Comparison of ENCODE assay signal across 27 mouse cellular contexts in genomic region chr13:91896476-91896875, GRCm38 (mm10). TPM values are rescaled to one million over a fixed set of nuclear protein-coding genes. Genes with fewer than 3 reads are reported as not detected.
DNase-seq lines count a peak whose midpoint lies in the region; ATAC-seq and TF ChIP-seq lines count a peak whose summit lies in the region.
"Had no signal": no experiment of that assay in that cellular context is flagged by ENCODE, and none has a peak within 500 bp of the region (broad histone marks: within the 10 kb centered on the region; RNA-seq: fewer than 3 reads in every experiment).

No protein-coding gene starts in this region.

- peak; percentile 38 to 78 for DNase-seq in adrenal gland, adult (ENCODE audit: inconsistent age in 2 of 2, low spot score in 1 of 2)
- DNase-seq in adrenal gland, adult 18-20 months (ENCODE audit: low spot score in 2 of 2), result no peak
- DNase-seq in heart, embryonic 10.5 days (ENCODE audit: low spot score), result no peak
- no peak for DNase-seq in heart, adult 8-10 months (ENCODE audit: low spot score)
- no peak for DNase-seq in heart, adult 18-20 months
- no peak for DNase-seq in stomach, postnatal 0 days (ENCODE audit: low spot score)
- DNase-seq: B cell, adult 2 months; cerebellum, adult 11 months; cerebellum, adult 8-10 months; cerebellum, postnatal 14 days; embryo, embryonic 11 days; gastrocnemius, postnatal 36 days; heart, postnatal 36 days; kidney, adult 11 months; kidney, adult 9 months had no signal

- H3K4me3 ChIP-seq in heart, embryonic 10.5 days, result no peak overlapping the region
- no peak overlapping the region for H3K4me3 ChIP-seq in heart, embryonic 14.5 days (ENCODE audit: control insufficient read depth in 1 of 2, insufficient read depth in 1 of 2, low read depth in 1 of 2, low read length in 2 of 2)
- H3K4me3 ChIP-seq in stomach, embryonic 14.5 days (ENCODE audit: low read depth, low read length), result no peak overlapping the region
- no peak overlapping the region for H3K4me3 ChIP-seq in stomach, postnatal 0 days (ENCODE audit: low read depth, low read length)
- H3K4me3 ChIP-seq: embryonic facial prominence, embryonic 15.5 days; erythroblast, embryonic 14.5 days; forebrain, embryonic 10.5 days had no signal

- no peaks in the 10 kb centered on the region for H3K27me3 ChIP-seq in heart, embryonic 10.5 days (ENCODE audit: insufficient read depth, poor library complexity, severe bottlenecking)
- no peaks in the 10 kb centered on the region for H3K27me3 ChIP-seq in heart, embryonic 14.5 days (ENCODE audit: control insufficient read depth, insufficient read depth, low read length)
- H3K27me3 ChIP-seq in stomach, embryonic 14.5 days (ENCODE audit: control insufficient read depth, insufficient read depth, low read length), result no peaks in the 10 kb centered on the region
- no peaks in the 10 kb centered on the region for H3K27me3 ChIP-seq in stomach, postnatal 0 days (ENCODE audit: control insufficient read depth, insufficient read depth, low read length)
- H3K27me3 ChIP-seq: embryonic facial prominence, embryonic 15.5 days had no signal

- TF ChIP-seq CTCF in stomach, postnatal 0 days (IDR thresholded peaks at IDR 0.05; ENCODE audit: low read depth), result no peak

- no peak for ATAC-seq in heart, embryonic 14.5 days (ENCODE audit: insufficient number of reproducible peaks, insufficient read depth, low FRiP score, low read depth)
- ATAC-seq in stomach, embryonic 14.5 days (ENCODE audit: insufficient number of reproducible peaks, insufficient read depth, low FRiP score, low read depth), result 0 out of 2 replicates have a peak, but pooled peaks have one; percentile 33
- ATAC-seq in stomach, postnatal 0 days (ENCODE audit: low FRiP score, low TSS enrichment), result no peak
- ATAC-seq: CD4-positive, CD25-positive, alpha-beta regulatory T cell, adult 4 months; forebrain, embryonic 14.5 days; hindbrain, embryonic 16.5 days had no signal

- no peaks in the 10 kb centered on the region; the same call in 1 of the 2 replicates for H3K9me3 ChIP-seq in heart, embryonic 10.5 days
- H3K9me3 ChIP-seq in heart, embryonic 14.5 days (ENCODE audit: control insufficient read depth, low read length), result peaks cover 7% of the 10 kb centered on the region
- H3K9me3 ChIP-seq in stomach, embryonic 14.5 days (ENCODE audit: control insufficient read depth, low read depth, low read length), result no peaks in the 10 kb centered on the region
- no peaks in the 10 kb centered on the region for H3K9me3 ChIP-seq in stomach, postnatal 0 days (ENCODE audit: control insufficient read depth, low read length)
- H3K9me3 ChIP-seq: embryonic facial prominence, embryonic 15.5 days; forebrain, embryonic 10.5 days; G1E had no signal

- no peak for TF ChIP-seq EP300 in stomach, postnatal 0 days (optimal IDR thresholded peaks at IDR 0.05)

- H3K4me1 ChIP-seq in heart, embryonic 10.5 days, result no peaks in the 10 kb centered on the region; the same call in 1 of the 2 replicates
- peaks cover 2 to 8% of the 10 kb centered on the region in 2 experiments for H3K4me1 ChIP-seq in heart, embryonic 14.5 days (ENCODE audit: control insufficient read depth in 2 of 2, insufficient read depth in 2 of 2, low read length in 2 of 2)
- H3K4me1 ChIP-seq in stomach, embryonic 14.5 days (ENCODE audit: control insufficient read depth, insufficient read depth, low read length), result no peaks in the 10 kb centered on the region
- no peaks in the 10 kb centered on the region for H3K4me1 ChIP-seq in stomach, postnatal 0 days (replicated peaks; ENCODE audit: control insufficient read depth, insufficient read depth)
- H3K4me1 ChIP-seq: embryonic facial prominence, embryonic 15.5 days; forebrain, embryonic 10.5 days had no signal

- H3K4me2 ChIP-seq in heart, embryonic 14.5 days (ENCODE audit: low read length), result no peak overlapping the region
- no peak overlapping the region for H3K4me2 ChIP-seq in stomach, embryonic 14.5 days (replicated peaks; ENCODE audit: low read depth, low read length)
- no peak overlapping the region for H3K4me2 ChIP-seq in stomach, postnatal 0 days (replicated peaks; ENCODE audit: low read depth)
- H3K4me2 ChIP-seq: embryonic facial prominence, embryonic 15.5 days had no signal

- no peaks in the 10 kb centered on the region for H3K36me3 ChIP-seq in heart, embryonic 10.5 days
- no peaks in the 10 kb centered on the region for H3K36me3 ChIP-seq in heart, embryonic 14.5 days (ENCODE audit: control insufficient read depth, insufficient read depth, low read length)
- no peaks in the 10 kb centered on the region for H3K36me3 ChIP-seq in stomach, embryonic 14.5 days (ENCODE audit: control insufficient read depth, insufficient read depth, low read length)
- no peaks in the 10 kb centered on the region for H3K36me3 ChIP-seq in stomach, postnatal 0 days (ENCODE audit: control insufficient read depth, insufficient read depth, low read length)
- H3K36me3 ChIP-seq: embryonic facial prominence, embryonic 15.5 days; forebrain, embryonic 10.5 days; G1E had no signal

- peak overlapping the region; percentile 52; the same call in 1 of the 2 replicates for H3K27ac ChIP-seq in heart, embryonic 10.5 days
- H3K27ac ChIP-seq in heart, embryonic 14.5 days (replicated peaks in 1 of 2; ENCODE audit: control insufficient read depth in 1 of 2, insufficient read depth in 1 of 2, low read depth in 2 of 2, low read length in 2 of 2), result peak overlapping the region; percentile 64 to 72
- no peak overlapping the region for H3K27ac ChIP-seq in stomach, embryonic 14.5 days (ENCODE audit: low read length)
- H3K27ac ChIP-seq in stomach, postnatal 0 days (replicated peaks), result no peak overlapping the region
- H3K27ac ChIP-seq: embryonic facial prominence, embryonic 15.5 days; forebrain, embryonic 10.5 days had no signal

- WGBS in heart, embryonic 10.5 days, result 26% methylated on average over 1 of the region's 1 CpGs
- WGBS in heart, embryonic 14.5 days, result 6% methylated on average over 1 of the region's 1 CpGs
- 64% methylated on average over 1 of the region's 1 CpGs for WGBS in stomach, embryonic 14.5 days
- WGBS in stomach, postnatal 0 days, result 50% methylated on average over 1 of the region's 1 CpGs

- no peak overlapping the region for H3K9ac ChIP-seq in heart, embryonic 14.5 days (ENCODE audit: low read length)
- H3K9ac ChIP-seq in stomach, embryonic 14.5 days (replicated peaks; ENCODE audit: low read depth, low read length), result no peak overlapping the region
- H3K9ac ChIP-seq in stomach, postnatal 0 days (ENCODE audit: low read length), result no peak overlapping the region
- H3K9ac ChIP-seq: embryonic facial prominence, embryonic 15.5 days had no signal

RNA-seq across cellular contexts. Expression of gene Ckmt2, which starts 19.8 kb away (rescaled TPM):
- 1 to 10 TPM in 1 of 2 experiments, not detected in 1; 2.0 TPM for total RNA-seq in adrenal gland, adult 18-20 months (2021)
- 3.3 and 7.8 TPM in 2 replicates for polyA plus RNA-seq in heart, embryonic 10.5 days (2016; fragmentation: Nextera tagmentation; extraction: Ambion mirVana)
- total RNA-seq in heart, adult 8-10 months (2022), result 1,000 to 10,000 TPM; 2,501 to 2,686 (median 2,598) TPM
- polyA plus RNA-seq in heart, embryonic 14.5 days (2014; fragmentation: Nextera tagmentation; extraction: Ambion mirVana), result 30.1 and 32.2 TPM in 2 replicates
- 1,000 to 10,000 TPM; 2,595 to 2,880 TPM for total RNA-seq in heart, adult 18-20 months (2021)
- polyA plus RNA-seq in stomach, embryonic 14.5 days (2014; fragmentation: Nextera tagmentation; extraction: Ambion mirVana), result not detected in 2 replicates
- polyA plus RNA-seq in stomach, postnatal 0 days (2015; fragmentation: Nextera tagmentation; extraction: Ambion mirVana), result 0.06 and 0.08 TPM in 2 replicates
- total RNA-seq: common myeloid progenitor, adult 5-6 weeks; G1E had no signal
- polyA plus RNA-seq: CD4-positive, CD25-positive, alpha-beta regulatory T cell, adult 4 months; embryonic facial prominence, embryonic 11.5 days; erythroblast, embryonic 14.5 days; forebrain, embryonic 10.5 days; forebrain, embryonic 14.5 days; G1E; hindbrain, embryonic 11.5 days had no signal

Comparison
In these comparisons a context has a peak if more than half of its experiments do, and no peak if none do; other contexts are left out.
1. DNase-seq: peak in adrenal gland, adult (2 of 2); none in adrenal gland, adult 18-20 months (0 of 2), heart, embryonic 10.5 days (single experiment), heart, adult 8-10 months (single experiment), heart, adult 18-20 months (0 of 2) and stomach, postnatal 0 days (single experiment).
2. H3K27ac ChIP-seq: peak in heart, embryonic 10.5 days (single experiment) and heart, embryonic 14.5 days (2 of 2); none in stomach, embryonic 14.5 days (single experiment) and stomach, postnatal 0 days (single experiment).